Mouse (Mus musculus) frontal cortex, postnatal 36 days (tissue): Measurements from ENCODE around the gene Chchd10.
A peak's percentile ranks its signal among the peaks of the same experiment; 100 is the strongest.

Experiments
- DNase-seq, 2 experiments: peaks; one replicate each; pipeline ENCODE4 v3.0.0; 2022; ENCODE audit warnings: low spot score in 2 of 2

Gene Chchd10

DNA sequence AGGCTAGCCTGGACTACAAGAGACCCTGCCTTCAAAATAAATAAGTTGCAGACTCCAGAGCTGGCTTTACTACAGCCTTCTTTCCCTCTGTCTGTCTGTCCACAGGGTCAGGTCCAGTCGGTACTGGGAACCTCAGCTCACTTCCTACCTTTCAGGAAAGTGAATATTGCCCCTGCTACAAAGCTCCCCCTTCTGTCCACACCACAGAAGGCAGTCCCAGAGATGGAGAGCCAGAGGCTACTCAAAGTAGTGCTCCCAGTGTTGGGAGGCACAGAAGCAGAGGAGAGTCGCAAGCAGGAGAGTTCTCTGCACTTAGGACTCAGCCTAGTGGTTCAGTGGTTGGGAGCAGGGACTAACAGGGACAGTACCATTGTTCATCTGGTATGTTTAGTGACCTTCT, 8.6 kb upstream of the Chchd10 start:
- DNase-seq, result no peak

DNA sequence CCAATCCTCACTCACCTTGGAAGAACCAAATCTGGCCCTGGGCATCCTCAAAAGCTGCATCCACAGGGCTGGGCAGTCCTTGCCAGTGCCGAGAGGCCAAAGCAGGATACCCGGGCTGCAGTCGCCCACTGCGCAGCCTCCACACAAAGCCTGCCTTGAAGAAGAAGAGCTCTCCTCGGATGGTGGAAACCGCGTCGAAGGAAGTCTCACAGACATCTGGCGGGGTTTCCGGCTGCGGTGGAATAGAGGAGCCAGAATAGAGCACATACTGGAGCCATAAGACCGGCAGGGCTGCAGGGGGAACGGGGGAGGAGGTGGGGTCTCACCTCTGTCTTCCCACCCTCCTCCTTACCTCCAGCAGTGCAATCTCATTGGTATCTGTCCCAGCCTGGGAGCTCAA, 6.5 kb upstream of the Chchd10 start:
- DNase-seq, result no peak

DNA sequence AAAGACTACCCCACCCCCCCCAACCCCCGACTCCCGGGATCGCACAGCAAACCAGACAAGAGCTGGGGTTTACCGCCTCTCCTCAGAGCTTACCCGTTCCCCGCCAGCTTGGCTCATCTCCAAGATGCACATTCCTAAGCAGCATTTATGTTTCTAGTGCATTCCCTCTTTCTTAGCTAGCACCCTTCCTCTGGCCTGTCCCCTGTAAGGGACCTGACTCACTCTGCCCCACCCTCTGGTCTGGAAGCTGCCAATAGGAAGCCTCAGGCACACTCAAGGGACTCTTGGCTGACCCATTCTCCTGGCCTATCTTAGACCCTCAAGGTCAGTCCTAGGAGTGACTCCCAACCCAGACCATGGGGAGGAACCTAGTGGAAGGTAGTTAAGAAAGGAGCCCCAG, 2.6 kb upstream of the Chchd10 start:
- DNase-seq, result no peak

DNA sequence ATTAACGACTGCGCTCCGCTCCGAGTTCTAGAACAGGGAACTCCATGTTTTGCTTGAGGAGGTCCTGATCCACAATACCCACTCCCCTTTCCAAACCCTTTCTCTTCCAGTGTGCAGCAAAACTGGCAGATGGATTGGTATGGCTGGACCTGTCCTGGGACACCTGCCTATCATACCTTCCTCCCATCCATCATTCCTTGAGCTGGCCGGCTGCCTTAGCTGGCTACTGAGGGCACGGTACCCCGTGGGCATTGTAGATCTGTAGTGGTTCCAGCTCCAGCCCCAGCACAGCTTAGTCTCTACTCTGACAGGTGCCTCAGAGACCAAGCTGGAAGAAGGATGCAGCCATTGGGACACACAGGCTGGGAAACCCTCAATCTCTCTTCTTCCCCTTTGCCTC, 1.6 kb upstream of the Chchd10 start:
- no peak for DNase-seq

DNA sequence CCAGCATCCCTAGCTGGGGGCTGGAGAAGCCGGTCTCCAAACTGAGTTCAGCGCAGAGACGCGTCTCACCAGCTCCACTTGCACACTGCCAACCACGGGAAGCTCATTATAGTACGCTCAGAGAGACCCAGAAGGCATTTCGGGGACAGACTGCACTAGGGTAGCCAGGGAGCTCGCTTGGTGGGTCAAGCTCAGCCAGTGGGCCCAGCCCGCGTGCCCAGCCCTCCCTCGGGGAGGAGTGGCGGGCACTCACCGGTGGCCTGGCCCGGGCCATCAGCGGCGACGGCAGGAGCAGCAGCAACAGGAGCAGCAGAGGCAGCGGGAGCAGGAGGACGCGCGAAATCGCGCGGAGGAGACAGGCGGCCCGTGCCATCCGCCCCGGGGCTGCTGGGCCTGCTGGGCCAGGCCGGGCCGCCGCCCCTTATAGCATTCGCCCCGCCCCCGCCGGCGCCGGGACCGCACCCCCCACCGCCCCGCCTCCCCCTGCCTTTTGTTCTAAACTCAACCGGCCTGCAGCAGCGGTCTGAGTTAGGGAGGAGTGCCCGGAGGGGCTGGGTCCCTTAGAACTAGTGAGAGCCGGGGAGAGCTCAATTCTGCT, 750 bp upstream of the Chchd10 start:
- DNase-seq, result no peak

DNA sequence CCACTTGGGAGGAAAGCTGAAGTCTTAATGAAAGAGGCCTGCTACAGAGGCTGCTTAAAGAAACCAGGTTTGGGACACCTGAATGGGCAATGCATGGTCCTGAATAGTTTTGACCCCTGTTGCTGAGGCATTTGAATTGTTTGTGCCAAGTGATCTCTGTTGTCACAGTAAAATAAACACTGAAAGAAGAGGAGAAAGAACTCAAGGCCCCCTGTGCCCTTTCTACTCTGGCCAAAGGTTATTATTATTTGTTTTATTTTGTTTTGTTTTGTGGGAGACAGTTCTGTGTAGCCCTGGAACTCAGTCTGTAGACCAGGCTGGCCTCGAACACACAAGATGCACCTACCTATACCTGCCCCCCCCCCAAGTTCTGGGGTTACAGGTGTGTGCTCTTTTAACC, 2.1 kb downstream of the Chchd10 start:
- DNase-seq, result no peak

DNA sequence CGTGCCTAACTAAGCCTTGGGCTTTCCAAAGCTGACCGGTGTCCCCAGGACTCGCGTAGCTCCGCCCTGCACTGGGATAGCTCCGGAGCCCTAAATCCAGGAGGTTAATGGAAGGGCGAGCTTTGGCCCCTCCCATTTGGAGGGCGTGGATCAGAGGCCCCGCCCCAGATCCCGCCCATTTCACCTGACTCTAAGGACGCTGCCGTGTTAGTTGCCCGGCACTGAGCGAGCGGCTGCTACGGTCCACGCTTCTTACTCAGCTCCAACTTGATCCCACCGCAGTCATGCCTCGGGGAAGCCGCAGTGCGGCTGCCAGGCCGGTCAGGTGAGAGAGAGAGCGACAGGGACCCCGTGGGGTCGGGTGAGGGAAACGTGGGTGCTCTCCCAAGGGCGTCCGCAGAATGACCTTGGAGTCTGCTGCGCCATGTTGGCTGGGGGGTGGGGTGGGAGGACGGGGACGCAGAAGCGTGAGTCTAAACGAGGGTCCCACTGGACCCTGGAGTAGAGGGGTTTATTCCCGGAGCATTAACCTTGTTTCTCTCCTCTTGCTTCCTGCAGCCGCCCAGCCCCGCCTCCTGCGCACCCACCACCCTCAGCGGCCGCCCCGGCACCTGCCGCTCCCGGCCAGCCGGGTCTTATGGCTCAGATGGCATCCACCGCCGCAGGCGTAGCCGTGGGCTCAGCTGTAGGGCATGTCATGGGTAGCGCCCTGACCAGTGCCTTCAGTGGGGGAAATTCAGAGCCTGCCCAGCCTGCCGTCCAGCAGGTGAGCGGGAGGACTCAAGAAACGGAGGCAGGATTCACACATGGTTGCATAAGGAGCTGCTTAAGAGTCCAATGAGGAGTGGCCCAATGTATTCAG, 3.0 kb downstream of the Chchd10 start, which contains the start of gene Mmp11:
Gene Mmp11 (minus strand): TSS at position 817 of the 862 bp plus-strand sequence.
- DNase-seq, result peak; percentile 76 to 79

DNA sequence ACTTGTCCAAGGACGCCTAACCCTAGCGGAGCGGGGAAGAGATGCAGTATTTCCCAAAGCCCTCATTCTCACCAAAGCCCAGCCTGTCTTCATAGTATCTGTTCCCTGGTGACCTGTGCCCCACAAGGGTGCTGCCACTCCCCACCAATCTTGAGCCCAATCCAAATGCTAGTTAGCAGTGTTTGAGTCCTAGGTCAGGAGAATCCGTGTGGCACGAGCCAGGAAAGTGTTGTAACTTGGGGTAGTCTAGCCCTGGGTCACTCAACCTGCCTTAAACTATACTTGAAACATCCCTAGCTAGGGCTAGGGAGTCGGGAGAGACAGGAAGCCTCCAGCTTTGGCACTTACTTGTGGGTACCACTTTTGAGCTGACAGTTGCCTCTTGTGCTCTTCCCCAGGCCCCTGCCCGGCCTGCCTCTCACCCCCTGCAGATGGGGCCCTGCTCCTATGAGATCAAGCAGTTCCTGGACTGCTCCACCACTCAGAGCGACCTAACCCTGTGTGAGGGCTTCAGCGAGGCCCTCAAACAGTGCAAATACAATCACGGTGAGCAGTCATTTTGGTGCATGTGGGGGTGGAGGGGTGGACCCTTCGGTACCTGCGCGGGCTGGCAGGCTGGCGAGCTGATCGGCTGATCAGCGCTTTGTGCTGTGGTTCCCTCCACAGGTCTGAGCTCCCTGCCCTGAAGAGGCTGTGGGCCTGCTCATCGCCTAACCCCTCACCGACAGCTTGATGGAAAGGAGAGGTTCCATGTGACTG, 4.2 kb downstream of the Chchd10 start:
- no peak for DNase-seq

DNA sequence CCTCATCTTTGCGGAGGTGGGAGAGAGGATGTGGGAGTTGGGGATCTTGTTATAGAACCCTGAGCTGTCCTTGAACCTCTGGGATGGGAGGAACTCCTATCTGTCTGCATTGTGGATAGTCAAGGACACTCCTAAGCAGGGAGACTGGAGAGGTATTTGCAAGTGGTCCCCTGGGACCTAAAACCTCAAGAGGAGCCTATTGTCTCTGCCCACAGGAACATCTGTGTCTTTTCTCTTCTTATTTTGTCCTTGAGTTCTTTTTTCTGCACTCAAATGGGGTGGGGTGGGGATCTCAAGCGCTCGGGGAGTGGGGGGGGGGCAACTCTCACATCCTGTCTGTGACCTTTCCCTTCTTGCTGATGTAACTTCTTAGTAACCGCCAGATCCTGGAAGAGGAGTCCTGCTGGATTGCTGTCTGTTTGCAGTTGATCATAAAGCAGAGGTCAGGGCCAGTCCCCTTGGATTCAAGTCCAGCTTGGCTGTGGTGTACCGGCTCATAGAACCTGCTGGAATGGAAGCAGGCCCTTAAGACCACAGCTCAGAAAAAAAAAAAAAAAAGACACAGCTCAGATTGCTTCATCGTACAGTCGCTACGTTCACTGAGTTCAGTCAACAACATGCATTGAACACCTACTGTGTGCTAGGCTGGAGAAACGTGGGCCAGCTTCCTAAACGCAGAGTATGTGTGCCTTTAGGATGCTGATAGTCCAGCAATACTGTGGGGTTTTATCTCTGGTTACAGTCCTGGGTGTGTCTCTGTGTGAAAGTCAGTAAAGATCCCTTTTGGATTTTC, 5.1 kb downstream of the Chchd10 start:
- no peak for DNase-seq

DNA sequence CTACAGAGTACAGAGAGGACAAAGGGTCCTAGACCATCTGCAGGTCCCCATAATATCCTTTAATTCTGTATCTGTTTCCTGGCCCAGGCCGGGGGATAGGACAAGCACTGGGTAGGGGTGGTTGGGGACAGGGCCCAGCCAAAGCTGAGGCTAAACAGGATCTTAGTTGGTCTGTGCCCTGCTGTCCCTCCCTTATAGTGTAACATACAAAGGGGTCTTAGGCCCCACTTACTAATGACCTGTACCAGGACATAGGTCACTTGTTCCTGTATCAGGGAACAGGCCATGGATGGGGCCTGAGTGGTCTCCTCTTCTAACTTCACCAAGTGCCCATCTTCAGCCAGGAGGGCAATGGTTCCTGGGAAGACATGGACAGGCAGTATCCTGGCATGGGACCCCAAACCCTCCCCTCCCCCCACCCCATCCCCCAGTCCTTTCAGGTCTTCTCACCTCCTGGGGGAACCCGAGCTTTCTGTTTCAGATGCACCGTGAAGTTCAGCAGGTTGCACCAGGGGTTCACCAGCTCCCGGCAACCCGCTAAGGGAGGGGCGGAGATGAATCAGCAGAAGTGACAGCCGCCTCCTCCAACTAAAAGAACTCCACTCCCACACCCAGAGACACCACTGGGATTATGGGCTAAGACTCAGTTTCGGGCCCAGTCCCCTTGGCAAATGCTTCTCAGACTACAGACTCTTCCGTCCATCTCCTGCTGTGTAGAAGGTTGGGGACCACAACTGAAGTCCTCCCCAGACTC, 6.7 kb downstream of the Chchd10 start:
- peak; percentile 40 to 43 for DNase-seq

DNA sequence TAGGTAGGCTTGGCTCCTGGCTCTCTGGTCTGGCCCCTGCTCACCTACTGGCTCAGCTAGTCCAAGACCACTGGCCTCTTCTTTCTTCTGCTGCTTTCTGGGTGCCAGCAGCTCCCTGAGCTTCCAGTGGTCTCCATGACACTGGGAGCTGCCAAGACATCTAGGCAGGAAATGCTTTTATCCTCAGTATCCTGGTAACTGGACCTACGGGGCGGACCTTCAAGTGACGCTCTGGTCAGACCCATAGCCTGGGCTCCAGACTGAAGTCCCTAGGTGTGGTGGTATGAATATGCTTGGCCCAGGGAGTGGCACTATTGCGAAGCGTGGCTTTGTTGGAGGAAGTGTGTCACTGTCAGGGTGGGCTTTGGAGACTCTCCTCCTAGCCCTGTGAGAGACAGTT, 7.6 kb downstream of the Chchd10 start, which contains the start of gene Gm867:
Gene Gm867 (minus strand): TSS at position 153 of the 400 bp plus-strand sequence.
- DNase-seq, result no peak

DNA sequence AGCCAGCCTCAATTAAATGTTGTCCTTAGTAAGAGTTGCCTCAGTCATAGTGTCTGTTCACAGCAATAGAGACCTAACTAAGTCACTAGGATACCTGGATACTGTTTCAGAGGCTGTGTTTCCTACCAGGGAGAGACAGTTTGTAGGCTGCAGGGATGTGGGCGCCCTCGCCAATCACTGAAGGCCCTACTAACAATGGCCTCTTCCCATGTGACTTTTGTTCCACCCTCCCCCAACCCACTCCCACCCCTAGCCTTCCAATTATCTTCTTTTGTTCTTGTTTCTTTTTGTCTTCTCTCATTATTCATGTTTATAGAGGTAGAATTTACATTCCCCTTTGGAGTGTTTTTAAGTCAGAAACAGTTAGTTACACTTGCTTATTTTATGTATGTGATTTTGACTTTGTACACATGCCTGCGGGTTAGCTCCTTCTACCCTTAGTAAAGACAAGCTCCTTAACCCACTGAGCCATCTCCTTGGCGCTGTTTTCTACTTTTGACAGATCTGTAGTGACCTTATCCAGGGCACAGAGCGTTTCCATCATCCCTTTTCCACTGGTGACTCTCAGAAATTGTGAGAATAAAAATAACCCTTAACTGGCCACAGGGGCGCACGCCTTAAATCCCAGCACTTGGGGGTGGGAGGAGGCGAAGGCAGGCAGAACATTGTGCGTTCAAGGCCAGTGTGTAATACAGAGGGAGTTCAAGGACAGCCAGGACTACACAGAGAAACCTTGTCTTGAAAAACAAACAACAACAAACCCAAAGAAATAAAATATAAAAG, 8.3 kb downstream of the Chchd10 start:
- no peak for DNase-seq

DNA sequence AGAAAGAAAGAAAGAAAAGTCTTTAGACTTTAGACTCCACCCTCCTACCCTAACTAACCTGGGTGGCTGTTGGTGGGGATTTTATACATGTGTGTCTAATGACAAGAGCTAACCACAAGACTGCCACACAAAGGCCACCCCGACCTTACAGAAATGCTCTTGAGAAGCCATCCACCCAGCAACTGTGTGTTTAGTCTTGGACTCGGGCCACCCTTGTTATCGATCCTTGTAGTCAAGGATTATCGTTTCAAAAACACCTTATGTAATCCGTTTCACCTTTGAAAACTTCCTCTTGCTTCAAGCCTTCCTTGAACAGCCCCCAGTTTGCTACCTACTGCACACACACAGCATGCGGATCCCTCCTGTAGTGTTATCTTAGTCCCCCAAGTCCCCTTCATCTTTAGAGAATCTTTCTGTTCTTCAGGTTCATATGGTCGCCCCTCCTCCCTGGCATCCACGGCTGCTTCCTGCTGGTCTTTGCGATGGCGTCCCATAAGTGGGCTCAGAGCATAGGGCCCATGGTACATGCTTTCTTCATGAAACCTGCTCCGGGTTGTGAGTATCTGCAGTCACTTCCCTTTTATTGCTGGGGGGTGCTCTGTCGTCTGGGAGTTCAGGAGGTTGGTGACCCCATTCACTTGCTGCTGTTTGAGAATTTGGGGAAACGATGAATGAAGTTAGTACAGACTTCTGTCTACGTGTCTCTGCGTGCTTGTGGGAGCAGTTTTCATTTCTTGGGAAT, 10.0 kb downstream of the Chchd10 start, which contains the start of gene Vpreb3:
Gene Vpreb3 (plus strand): TSS at position 322 of the 742 bp plus-strand sequence.
- DNase-seq, result no peak

DNA sequence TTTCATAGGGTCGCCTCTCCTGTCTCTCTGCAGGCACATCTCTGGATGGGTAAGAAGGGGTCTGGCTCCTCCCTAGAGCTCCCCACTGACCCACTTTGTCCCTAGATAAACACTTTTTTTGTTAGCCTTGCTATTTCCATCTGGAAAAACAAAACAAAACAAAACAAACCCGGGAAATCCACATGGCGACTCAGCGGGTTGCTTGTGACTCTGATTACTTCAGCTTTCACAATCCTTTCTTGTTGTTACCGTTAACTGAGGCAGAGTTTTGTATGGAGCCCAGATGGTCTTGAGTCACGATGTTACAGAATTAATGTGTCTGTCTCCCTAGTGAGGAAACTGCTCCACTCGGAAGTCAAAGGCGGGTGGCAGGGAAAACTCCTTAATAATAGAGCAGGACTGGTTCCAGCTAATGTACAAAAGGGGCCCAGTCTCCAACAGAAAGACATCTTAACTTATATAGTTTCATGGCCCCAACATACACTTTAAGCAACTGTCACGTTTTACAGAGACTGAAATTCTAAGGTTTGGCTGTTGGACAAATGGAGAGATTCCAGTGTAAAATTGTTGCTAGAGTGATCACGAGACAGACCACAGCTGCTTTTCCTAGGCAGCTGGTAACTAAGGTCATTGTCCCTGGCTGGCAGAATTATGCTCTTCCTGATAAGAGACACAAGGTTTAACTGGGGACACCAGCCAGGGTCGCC, 11.3 kb downstream of the Chchd10 start:
- DNase-seq, result peak in 1 of 2 experiments; percentile 39

DNA sequence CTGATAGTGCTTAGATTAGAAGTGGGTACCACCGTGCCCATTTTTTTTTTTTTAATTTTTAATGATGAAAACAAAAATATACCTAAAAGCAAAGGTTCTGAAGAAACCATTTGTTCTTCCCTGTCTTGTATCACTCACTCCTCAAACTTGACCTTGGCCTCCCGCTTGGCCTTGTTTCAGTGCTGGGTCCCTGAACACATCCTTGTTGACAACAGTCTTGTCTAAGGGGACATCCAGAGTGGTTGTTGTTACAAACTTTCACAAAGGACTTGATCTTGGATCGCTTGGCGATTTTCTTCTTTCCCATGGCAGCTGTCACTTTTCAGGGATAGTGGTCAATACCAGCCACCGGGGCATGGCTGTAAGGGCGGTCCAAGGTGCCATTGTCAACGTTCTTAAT, 12.3 kb downstream of the Chchd10 start:
- no peak for DNase-seq

DNA sequence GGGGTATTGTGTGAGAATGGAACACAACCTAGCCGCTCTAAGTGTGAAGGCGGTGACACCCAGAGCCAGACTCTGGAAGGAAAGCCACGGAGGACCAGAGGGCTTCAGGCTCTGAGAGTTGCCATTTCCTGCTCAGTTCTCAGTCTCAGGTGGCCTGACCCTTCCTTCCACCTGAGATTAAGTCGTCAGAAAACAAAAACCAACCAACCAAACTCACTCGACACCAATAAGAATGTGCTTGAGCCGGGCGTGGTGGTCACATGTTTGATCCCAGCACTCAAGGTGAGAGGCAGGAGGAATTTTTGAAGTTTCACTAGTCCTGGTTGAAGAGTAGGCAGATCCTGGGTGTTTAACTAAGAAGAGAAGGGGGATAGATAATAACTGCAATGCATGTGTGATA, 13.0 kb downstream of the Chchd10 start:
- DNase-seq, result no peak

DNA sequence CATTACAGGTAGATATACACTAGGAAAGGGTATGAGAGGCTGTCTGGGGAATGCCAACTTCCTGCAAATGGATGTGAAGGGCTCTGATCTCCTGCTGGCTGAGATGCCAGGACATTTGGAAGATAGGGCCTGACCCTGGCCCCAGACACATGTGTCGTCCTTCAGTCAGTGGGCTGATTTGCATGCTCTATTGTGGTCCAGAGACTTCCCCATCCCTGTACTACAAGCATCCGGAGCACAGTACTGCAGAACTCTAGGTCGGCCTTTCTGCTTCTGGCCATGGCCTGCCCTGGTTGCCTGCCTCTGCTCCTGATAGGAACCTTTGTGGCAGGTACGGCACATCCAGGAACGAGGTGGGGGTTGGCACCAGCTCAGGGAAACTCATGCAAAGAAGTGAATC, 15.1 kb downstream of the Chchd10 start:
- DNase-seq, result no peak
